Mouse (Mus musculus) limb, embryonic 14.5 days (tissue): Measurements from ENCODE around the gene Klf16. TPM values are rescaled to one million over a fixed set of nuclear protein-coding genes. Genes with fewer than 3 reads are reported as not detected.

ENCODE experiments used
- ATAC-seq: fragments of 200-750 bp; cut with Nextera tagmentation; 2 replicates; pipeline ENCODE4 v1.8.0; 2017; ENCODE audit warnings: low read depth, moderate number of reproducible peaks, moderate TSS enrichment; ENCODE audit not compliant: low FRiP score
- DNase-seq: peaks from one replicate; pipeline ENCODE4 v3.0.0-alpha.2; 2015; ENCODE audit warnings: low spot score
- H3K27ac ChIP-seq: fragments of 300-500 bp; sonication (generic); replicated peaks from 2 replicates; pipeline ENCODE4 v1.5.1; 2014; ENCODE audit warnings: low read depth, mild to moderate bottlenecking, low read length, moderate library complexity, mixed read lengths
- H3K27me3 ChIP-seq: fragments of 300-500 bp; sonication (generic); 2 replicates; pipeline ENCODE4 v1.6.1; 2014; ENCODE audit warnings: low read length, mixed read lengths; ENCODE audit not compliant: control insufficient read depth, insufficient read depth
- H3K36me3 ChIP-seq: fragments of 300-500 bp; sonication (generic); 2 replicates; pipeline ENCODE4 v1.6.1; 2014; ENCODE audit warnings: mild to moderate bottlenecking, low read length, moderate library complexity, mixed read lengths; ENCODE audit not compliant: control insufficient read depth, insufficient read depth
- H3K4me1 ChIP-seq: fragments of 300-500 bp; sonication (generic); 2 replicates; pipeline ENCODE4 v1.6.1; 2014; ENCODE audit warnings: antibody characterized with exemption, low read length, mixed read lengths; ENCODE audit not compliant: control insufficient read depth, insufficient read depth
- H3K4me2 ChIP-seq: fragments of 300-500 bp; sonication (generic); replicated peaks from 2 replicates; pipeline ENCODE4 v1.6.1; 2014; ENCODE audit warnings: low read depth, mild to moderate bottlenecking, low read length, moderate library complexity; ENCODE audit not compliant: severe bottlenecking
- H3K4me3 ChIP-seq: fragments of 300-500 bp; sonication (generic); replicated peaks from 2 replicates; pipeline ENCODE4 v1.5.1; 2014; ENCODE audit warnings: low read length
- H3K9ac ChIP-seq: fragments of 300-500 bp; sonication (generic); 2 replicates; pipeline ENCODE4 v1.6.1; 2014; ENCODE audit warnings: mild to moderate bottlenecking, low read depth, low read length, moderate library complexity; ENCODE audit not compliant: severe bottlenecking
- H3K9me3 ChIP-seq: fragments of 300-500 bp; sonication (generic); 2 replicates; pipeline ENCODE4 v1.6.1; 2016; ENCODE audit warnings: low read length; ENCODE audit not compliant: control insufficient read depth
- POLR2A ChIP-seq: fragments of 200-500 bp; IDR thresholded peaks from 2 replicates; pipeline ENCODE4 v1.8.0; 2012; ENCODE audit warnings: inconsistent platforms, mild to moderate bottlenecking, moderate library complexity, borderline replicate concordance; ENCODE audit not compliant: insufficient read depth, insufficient read length; ENCODE audit errors: extremely low read depth
- whole genome bisulfite sequencing: fragments of 180-500 bp; shearing (Covaris S2); extraction: QIAGEN DNeasy Blood & Tissue Kit; methylation state at CpG from one replicate; pipeline ENCODE4 v1.1.7; 2014; 5-methylcytosine and 5-hydroxymethylcytosine counted together
- polyA plus RNA-seq, 2 experiments: library from polyadenylated mRNA; depleted of rRNA in 1 of 2; stranded (reverse) in 1 of 2; unstranded in 1 of 2; fragments of >200 nt; fragmentation: Nextera tagmentation in 1 of 2; extraction: Ambion mirVana in 1 of 2; gene quantifications; 2 replicates each; pipeline versions ENCODE4 v1.2.1 to v1.2.3; 2012 to 2014

Gene Klf16
- polyA plus RNA-seq, 2 experiments, result 11.0 to 18.9 TPM

DNA sequence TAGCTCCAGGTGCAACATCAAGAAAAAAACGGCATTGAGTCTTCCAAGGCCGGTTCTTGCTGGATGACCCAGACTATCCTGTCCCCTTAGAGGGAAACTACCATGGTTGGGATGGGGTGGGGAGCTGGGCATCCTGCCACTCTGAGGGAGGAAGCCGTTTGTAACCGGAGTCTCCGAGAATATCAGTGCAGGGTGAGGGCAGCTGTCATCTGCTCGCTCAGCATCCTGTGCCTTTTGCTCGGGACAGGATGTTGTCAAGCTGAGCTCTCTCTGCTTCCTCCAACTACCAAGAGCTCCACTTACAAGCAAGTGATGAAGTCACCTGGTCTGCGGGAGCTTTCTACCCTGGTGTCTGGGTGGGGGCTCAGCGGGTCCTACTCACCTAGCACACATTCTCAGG, 41.1 kb upstream of the Klf16 start:
- H3K9ac ChIP-seq, result no peak overlapping the region
- no peak for TF ChIP-seq POLR2A
- no peak for ATAC-seq
- WGBS, result 75% methylated on average over 9 of the region's 9 CpGs
- H3K9me3 ChIP-seq, result no peaks in the 10 kb centered on the region
- H3K36me3 ChIP-seq, result peaks cover 31% of the 10 kb centered on the region
- no peaks in the 10 kb centered on the region for H3K27me3 ChIP-seq
- H3K4me2 ChIP-seq, result no peak overlapping the region
- 0 out of 2 replicates have a peak, but pooled peaks cover 4% of the 10 kb centered on the region for H3K4me1 ChIP-seq
- no peak overlapping the region for H3K27ac ChIP-seq
- no peak overlapping the region for H3K4me3 ChIP-seq
- DNase-seq, result no peak

- no peak for DNase-seq
Measured at GRCm38 (mm10) chr10:80614351-80614750, 37.2 kb upstream of the Klf16 start.

DNA sequence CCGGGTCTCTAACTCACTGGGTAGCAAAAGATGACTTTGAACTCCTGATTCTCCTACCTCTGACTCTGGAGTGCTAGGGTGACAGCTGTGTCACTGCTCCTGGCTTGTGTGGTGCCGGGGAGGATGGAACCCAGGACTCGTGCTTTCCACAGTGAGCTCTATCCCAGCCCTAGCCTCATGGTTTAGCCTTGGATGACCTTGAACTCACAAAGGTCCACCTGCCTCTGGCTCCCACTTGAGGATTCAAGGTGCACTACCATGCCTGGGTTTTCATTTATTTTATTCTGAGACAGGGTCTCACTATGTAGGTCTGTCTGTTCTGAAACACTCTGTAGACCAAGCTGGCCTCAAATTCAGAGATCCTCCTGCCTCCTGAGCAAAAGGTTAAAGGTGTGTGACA, 36.7 kb upstream of the Klf16 start:
- Histone ChIP-seq H3K4me3 (no peak overlapping the region), H3K36me3 (peaks cover 68% of the 10 kb centered on the region), H3K9me3 (no peaks in the 10 kb centered on the region), H3K27me3 (no peaks in the 10 kb centered on the region), H3K9ac (no peak overlapping the region), H3K4me1 (no peaks in the 10 kb centered on the region), H3K4me2 (no peak overlapping the region), H3K27ac (no peak overlapping the region)
- no peak for TF ChIP-seq POLR2A
- DNase-seq, result no peak
- ATAC-seq, result no peak
- 78% methylated on average over 3 of the region's 3 CpGs for WGBS

More at GRCm38 (mm10) chr10:80614351-80614750, 37.2 kb upstream of the Klf16 start:
- H3K9me3 ChIP-seq, result no peaks in the 10 kb centered on the region
- peaks cover 64% of the 10 kb centered on the region for H3K36me3 ChIP-seq
- H3K4me2 ChIP-seq, result no peak overlapping the region
- no peaks in the 10 kb centered on the region for H3K4me1 ChIP-seq
- H3K27me3 ChIP-seq, result no peaks in the 10 kb centered on the region
- no peak overlapping the region for H3K27ac ChIP-seq
- no peak for ATAC-seq
- no peak overlapping the region for H3K4me3 ChIP-seq
- no peak for TF ChIP-seq POLR2A
- H3K9ac ChIP-seq, result no peak overlapping the region
- 88% methylated on average over 6 of the region's 6 CpGs for WGBS

DNA sequence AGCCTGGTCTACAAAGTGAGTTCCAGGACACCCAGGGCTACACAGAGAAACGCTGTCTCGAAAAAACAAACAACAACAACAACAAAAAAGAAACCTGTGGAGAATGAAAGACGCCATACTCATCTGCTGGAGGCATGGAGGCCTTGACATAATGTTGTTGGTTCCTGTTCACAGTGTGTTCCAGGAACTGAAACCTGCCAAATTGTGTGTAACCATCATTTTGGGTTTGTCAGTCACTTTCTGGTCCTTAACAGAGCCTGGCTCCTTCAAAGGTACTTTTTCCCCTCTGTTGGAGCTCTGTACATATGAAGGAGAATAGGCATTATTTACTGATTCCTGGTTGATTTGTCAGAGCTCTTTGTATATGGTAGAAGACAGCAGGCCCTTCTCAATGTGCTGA, 34.8 kb upstream of the Klf16 start:
- Histone ChIP-seq H3K9me3 (no peaks in the 10 kb centered on the region), H3K4me1 (no peaks in the 10 kb centered on the region), H3K4me2 (no peak overlapping the region), H3K4me3 (no peak overlapping the region), H3K9ac (no peak overlapping the region), H3K27ac (no peak overlapping the region), H3K27me3 (no peaks in the 10 kb centered on the region), H3K36me3 (peaks cover 87% of the 10 kb centered on the region)
- ATAC-seq (no peak), DNase-seq (no peak)
- 97% methylated on average over 3 of the region's 3 CpGs for WGBS
- TF ChIP-seq POLR2A, result no peak

- Histone ChIP-seq H3K9me3 (no peaks in the 10 kb centered on the region), H3K4me3 (no peak overlapping the region), H3K4me2 (no peak overlapping the region), H3K4me1 (no peaks in the 10 kb centered on the region), H3K9ac (no peak overlapping the region), H3K27ac (no peak overlapping the region), H3K27me3 (no peaks in the 10 kb centered on the region), H3K36me3 (peaks cover 92% of the 10 kb centered on the region)
- 65% methylated on average over 4 of the region's 4 CpGs for WGBS
- TF ChIP-seq POLR2A, result no peak
- ATAC-seq (no peak), DNase-seq (peak; percentile 23)
Measured at GRCm38 (mm10) chr10:80611024-80611423, 33.9 kb upstream of the Klf16 start.
